Mouse (Mus musculus) limb, embryonic 14.5 days (tissue): ENCODE results near the gene Emid1. TPM values are rescaled to one million over a fixed set of nuclear protein-coding genes. Genes with fewer than 3 reads are reported as not detected.
A peak's percentile ranks its signal among the peaks of the same experiment; 100 is the strongest.

Source experiments
- ATAC-seq: fragments of 200-750 bp; cut with Nextera tagmentation; 2 replicates; pipeline ENCODE4 v1.8.0; 2017; ENCODE audit warnings: low read depth, moderate number of reproducible peaks, moderate TSS enrichment; ENCODE audit not compliant: low FRiP score
- DNase-seq: peaks from one replicate; pipeline ENCODE4 v3.0.0-alpha.2; 2015; ENCODE audit warnings: low spot score
- H3K27ac ChIP-seq: fragments of 300-500 bp; sonication (generic); replicated peaks from 2 replicates; pipeline ENCODE4 v1.5.1; 2014; ENCODE audit warnings: low read depth, mild to moderate bottlenecking, low read length, moderate library complexity, mixed read lengths
- H3K27me3 ChIP-seq: fragments of 300-500 bp; sonication (generic); 2 replicates; pipeline ENCODE4 v1.6.1; 2014; ENCODE audit warnings: low read length, mixed read lengths; ENCODE audit not compliant: control insufficient read depth, insufficient read depth
- H3K36me3 ChIP-seq: fragments of 300-500 bp; sonication (generic); 2 replicates; pipeline ENCODE4 v1.6.1; 2014; ENCODE audit warnings: mild to moderate bottlenecking, low read length, moderate library complexity, mixed read lengths; ENCODE audit not compliant: control insufficient read depth, insufficient read depth
- H3K4me1 ChIP-seq: fragments of 300-500 bp; sonication (generic); 2 replicates; pipeline ENCODE4 v1.6.1; 2014; ENCODE audit warnings: antibody characterized with exemption, low read length, mixed read lengths; ENCODE audit not compliant: control insufficient read depth, insufficient read depth
- H3K4me2 ChIP-seq: fragments of 300-500 bp; sonication (generic); replicated peaks from 2 replicates; pipeline ENCODE4 v1.6.1; 2014; ENCODE audit warnings: low read depth, mild to moderate bottlenecking, low read length, moderate library complexity; ENCODE audit not compliant: severe bottlenecking
- H3K4me3 ChIP-seq: fragments of 300-500 bp; sonication (generic); replicated peaks from 2 replicates; pipeline ENCODE4 v1.5.1; 2014; ENCODE audit warnings: low read length
- H3K9ac ChIP-seq: fragments of 300-500 bp; sonication (generic); 2 replicates; pipeline ENCODE4 v1.6.1; 2014; ENCODE audit warnings: mild to moderate bottlenecking, low read depth, low read length, moderate library complexity; ENCODE audit not compliant: severe bottlenecking
- H3K9me3 ChIP-seq: fragments of 300-500 bp; sonication (generic); 2 replicates; pipeline ENCODE4 v1.6.1; 2016; ENCODE audit warnings: low read length; ENCODE audit not compliant: control insufficient read depth
- POLR2A ChIP-seq: fragments of 200-500 bp; IDR thresholded peaks from 2 replicates; pipeline ENCODE4 v1.8.0; 2012; ENCODE audit warnings: inconsistent platforms, mild to moderate bottlenecking, moderate library complexity, borderline replicate concordance; ENCODE audit not compliant: insufficient read depth, insufficient read length; ENCODE audit errors: extremely low read depth
- WGBS: fragments of 180-500 bp; shearing (Covaris S2); extraction: QIAGEN DNeasy Blood & Tissue Kit; methylation state at CpG from one replicate; pipeline ENCODE4 v1.1.7; 2014; 5-methylcytosine and 5-hydroxymethylcytosine counted together
- polyA plus RNA-seq, 2 experiments: library from polyadenylated mRNA; depleted of rRNA in 1 of 2; stranded (reverse) in 1 of 2; unstranded in 1 of 2; fragments of >200 nt; fragmentation: Nextera tagmentation in 1 of 2; extraction: Ambion mirVana in 1 of 2; gene quantifications; 2 replicates each; pipeline versions ENCODE4 v1.2.1 to v1.2.3; 2012 to 2014

Emid1 gene
- polyA plus RNA-seq, 2 experiments: 25.3 to 32.2 TPM

DNA sequence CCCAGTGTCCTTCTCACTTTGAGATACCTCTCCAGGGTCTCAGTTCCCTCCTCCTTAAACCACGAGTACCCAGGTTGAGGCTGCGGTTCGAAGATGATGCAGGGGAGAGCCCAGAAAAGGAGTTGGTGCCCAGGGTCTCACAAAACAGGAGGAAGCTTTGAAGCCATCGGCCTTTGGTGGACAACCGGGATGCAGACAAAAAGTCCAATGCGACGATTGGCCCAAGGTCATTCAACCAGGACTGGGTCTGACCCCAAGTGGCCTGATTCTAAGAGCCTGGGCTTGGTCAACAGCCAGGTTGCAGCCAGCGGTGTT, 94.6 kb downstream of the Emid1 start:
- Histone ChIP-seq H3K9me3 (no peaks in the 10 kb centered on the region), H3K4me1 (peaks cover 36% of the 10 kb centered on the region), H3K4me2 (peak overlapping the region; percentile 94), H3K36me3 (peaks cover 11% of the 10 kb centered on the region), H3K9ac (peak overlapping the region; percentile 56), H3K27me3 (peaks cover 69% of the 10 kb centered on the region), H3K27ac (no peak overlapping the region), H3K4me3 (peak overlapping the region; percentile 53)
- DNase-seq (no peak), ATAC-seq (no peak)
- no peak for TF ChIP-seq POLR2A
- WGBS: 13% methylated on average over 8 of the region's 8 CpGs

DNA sequence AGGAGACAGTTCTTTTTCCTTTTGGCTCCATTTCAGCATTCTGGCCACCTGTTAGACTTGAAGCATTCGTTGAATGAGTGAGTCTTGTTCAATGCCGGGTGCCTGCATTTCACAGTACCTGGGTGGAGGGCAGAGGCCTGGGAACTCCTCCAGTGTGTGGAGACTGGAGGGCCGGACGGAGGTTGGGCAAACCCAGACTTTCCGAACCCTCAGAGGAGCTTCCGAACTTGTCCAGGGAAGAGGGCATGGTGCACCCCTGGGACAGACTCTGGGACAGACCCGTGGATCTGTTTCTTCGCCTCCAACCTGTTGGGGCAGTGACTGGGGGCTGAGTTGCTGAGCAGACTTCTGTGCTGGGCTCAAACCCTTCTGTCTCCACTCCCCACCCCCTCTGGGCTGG, 95.0 kb downstream of the Emid1 start:
- H3K36me3 ChIP-seq: peaks cover 11% of the 10 kb centered on the region
- no peak overlapping the region for H3K9ac ChIP-seq
- DNase-seq: no peak
- H3K4me3 ChIP-seq: no peak overlapping the region
- ATAC-seq: no peak
- 54% methylated on average over 8 of the region's 8 CpGs for WGBS
- H3K27ac ChIP-seq: no peak overlapping the region
- H3K9me3 ChIP-seq: no peaks in the 10 kb centered on the region
- H3K4me1 ChIP-seq: peaks cover 32% of the 10 kb centered on the region
- H3K27me3 ChIP-seq: peaks cover 64% of the 10 kb centered on the region
- no peak overlapping the region; the same call in 1 of the 2 replicates for H3K4me2 ChIP-seq
- no peak for TF ChIP-seq POLR2A

Other genes with a start within 250 kb of the Emid1 start
- gene Nefh, start 204.2 kb downstream of the Emid1 start, polyA plus RNA-seq (2012; rRNA removed): 0.14 and 0.23 TPM in 2 replicates
- 0.28 and 0.32 TPM in 2 replicates for gene Nefh, start 204.2 kb downstream of the Emid1 start, polyA plus RNA-seq (2014; fragmentation: Nextera tagmentation; extraction: Ambion mirVana)
- 52.0 and 59.8 TPM in 2 replicates for gene Ap1b1, start 165.4 kb downstream of the Emid1 start, polyA plus RNA-seq (2012; rRNA removed)
- 49.0 and 51.3 TPM in 2 replicates for gene Ap1b1, start 165.4 kb downstream of the Emid1 start, polyA plus RNA-seq (2014; fragmentation: Nextera tagmentation; extraction: Ambion mirVana)
- 8.6 and 11.2 TPM in 2 replicates for gene Rasl10a, start 94.1 kb downstream of the Emid1 start, polyA plus RNA-seq (2012; rRNA removed)
- 5.9 and 6.6 TPM in 2 replicates for gene Rasl10a, start 94.1 kb downstream of the Emid1 start, polyA plus RNA-seq (2014; fragmentation: Nextera tagmentation; extraction: Ambion mirVana)
- 41.4 and 54.1 TPM in 2 replicates for gene Gas2l1, start 86.9 kb downstream of the Emid1 start, polyA plus RNA-seq (2012; rRNA removed)
- 38.0 and 43.9 TPM in 2 replicates for gene Gas2l1, start 86.9 kb downstream of the Emid1 start, polyA plus RNA-seq (2014; fragmentation: Nextera tagmentation; extraction: Ambion mirVana)
- 48.1 and 63.9 TPM in 2 replicates for gene Rhbdd3, start 53.3 kb downstream of the Emid1 start, polyA plus RNA-seq (2012; rRNA removed)
- gene Rhbdd3, start 53.3 kb downstream of the Emid1 start, polyA plus RNA-seq (2014; fragmentation: Nextera tagmentation; extraction: Ambion mirVana): 24.6 and 27.4 TPM in 2 replicates
- gene Ewsr1, start 53.0 kb downstream of the Emid1 start, polyA plus RNA-seq (2012; rRNA removed): 828 and 880 TPM in 2 replicates
- gene Ewsr1, start 53.0 kb downstream of the Emid1 start, polyA plus RNA-seq (2014; fragmentation: Nextera tagmentation; extraction: Ambion mirVana): 357 and 409 TPM in 2 replicates
- 30.9 and 36.8 TPM in 2 replicates for gene Kremen1, start 109.3 kb upstream of the Emid1 start, polyA plus RNA-seq (2012; rRNA removed)
- gene Kremen1, start 109.3 kb upstream of the Emid1 start, polyA plus RNA-seq (2014; fragmentation: Nextera tagmentation; extraction: Ambion mirVana): 20.8 and 23.7 TPM in 2 replicates